ENCODE assay signal across 8 mouse cellular contexts in genomic region chr9:42799242-42799641, GRCm38 (mm10).
DNase-seq lines count a peak whose midpoint lies in the region; ATAC-seq lines count a peak whose summit lies in the region.

No protein-coding gene starts in this region.

- no peak overlapping the region for H3K9ac ChIP-seq in kidney, embryonic 16.5 days (replicated peaks; ENCODE audit: low read length)

- H3K4me2 ChIP-seq in kidney, embryonic 16.5 days (replicated peaks; ENCODE audit: low read depth, low read length): no peak overlapping the region

- no peak overlapping the region for H3K4me3 ChIP-seq in kidney, embryonic 16.5 days (ENCODE audit: low read length)

- WGBS in kidney, embryonic 16.5 days: 49% methylated on average over 5 of the region's 5 CpGs

- H3K36me3 ChIP-seq in kidney, embryonic 16.5 days (ENCODE audit: insufficient read depth, low read length): no peaks in the 10 kb centered on the region

- H3K27me3 ChIP-seq in kidney, embryonic 16.5 days (ENCODE audit: insufficient read depth, low read length): no peaks in the 10 kb centered on the region

- H3K9me3 ChIP-seq in kidney, embryonic 16.5 days (ENCODE audit: low read length): no peaks in the 10 kb centered on the region

- ATAC-seq in kidney, embryonic 16.5 days (ENCODE audit: low FRiP score, low TSS enrichment): no peak

- H3K4me1 ChIP-seq in kidney, embryonic 16.5 days (ENCODE audit: insufficient read depth, low read length): peaks cover 8% of the 10 kb centered on the region

- DNase-seq in cerebellum, postnatal 14 days: peak; percentile 47 to 66
- no peak for DNase-seq in cerebellum, adult 11 months
- DNase-seq in kidney, adult 11 months: peak; percentile 5
- peak; percentile 57 for DNase-seq in testis, postnatal 10 days (ENCODE audit: low spot score)
- DNase-seq in testis, postnatal 14 days (ENCODE audit: low spot score): no peak
- DNase-seq in ovary, postnatal 36 days (ENCODE audit: low spot score): peak; percentile 21
- DNase-seq in urinary bladder, postnatal 14 days (ENCODE audit: low spot score): no peak

- no peak overlapping the region for H3K27ac ChIP-seq in kidney, embryonic 16.5 days (ENCODE audit: low read length)

Comparison
In these comparisons a context has a peak if more than half of its experiments do, and no peak if none do; other contexts are left out.
1. DNase-seq: peak in cerebellum, postnatal 14 days (2 of 2), kidney, adult 11 months (single experiment), testis, postnatal 10 days (single experiment) and ovary, postnatal 36 days (single experiment); none in cerebellum, adult 11 months (single experiment), testis, postnatal 14 days (single experiment) and urinary bladder, postnatal 14 days (single experiment).